8 mouse cellular contexts compared by ENCODE assay signal in the genomic region with DNA sequence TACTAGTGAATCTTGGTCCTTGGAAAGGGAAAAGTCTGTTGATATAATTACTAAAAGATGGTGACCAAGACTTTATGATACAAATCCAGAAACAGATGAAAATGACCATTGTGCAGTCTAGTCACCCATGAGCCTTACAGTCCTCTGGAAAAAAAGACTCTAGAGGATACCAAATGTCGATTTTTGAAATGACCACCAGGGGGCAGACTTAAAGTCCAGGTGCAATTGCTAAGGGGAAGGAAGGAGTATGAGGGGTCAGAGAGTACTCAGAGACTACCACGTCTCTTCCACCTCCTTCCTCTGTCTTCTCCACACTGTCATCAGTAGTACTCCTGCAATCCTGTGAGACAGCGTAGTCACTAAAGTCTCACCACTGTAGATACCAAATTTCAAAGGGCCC.
A peak's percentile ranks its signal among the peaks of the same experiment; 100 is the strongest.
DNase-seq lines count a peak whose midpoint lies in the region; ATAC-seq and TF ChIP-seq lines count a peak whose summit lies in the region.

No protein-coding gene starts in this region.

- ATAC-seq in heart, postnatal 0 days (ENCODE audit: insufficient read depth, low read depth): no peak

- no peaks in the 10 kb centered on the region for H3K9me3 ChIP-seq in heart, postnatal 0 days (replicated peaks; ENCODE audit: control insufficient read depth, low read length)
- H3K9me3 ChIP-seq in heart, embryonic 10.5 days: no peaks in the 10 kb centered on the region
- no peaks in the 10 kb centered on the region for H3K9me3 ChIP-seq in limb, embryonic 10.5 days (replicated peaks)

- TF ChIP-seq EP300 in heart, postnatal 0 days (IDR thresholded peaks at IDR 0.05; ENCODE audit: low read depth): no peak

- no peaks in the 10 kb centered on the region for H3K27me3 ChIP-seq in heart, postnatal 0 days (ENCODE audit: control insufficient read depth, insufficient read depth, low read length)
- H3K27me3 ChIP-seq in heart, embryonic 10.5 days (ENCODE audit: insufficient read depth, poor library complexity, severe bottlenecking): no peaks in the 10 kb centered on the region
- H3K27me3 ChIP-seq in thymus, adult 2 months (ENCODE audit: control insufficient read depth, insufficient read depth, low read length): no peaks in the 10 kb centered on the region
- 0 out of 2 replicates have a peak, but pooled peaks cover 5% of the 10 kb centered on the region for H3K27me3 ChIP-seq in limb, embryonic 10.5 days (ENCODE audit: low read depth, poor library complexity, severe bottlenecking)

- no peak overlapping the region for H3K4me3 ChIP-seq in heart, postnatal 0 days (ENCODE audit: low read depth, low read length)
- H3K4me3 ChIP-seq in heart, embryonic 10.5 days: no peak overlapping the region
- H3K4me3 ChIP-seq in thymus, adult 2 months (ENCODE audit: control insufficient read depth, insufficient read depth, low read length): no peak overlapping the region
- H3K4me3 ChIP-seq in limb, embryonic 10.5 days: no peak overlapping the region

- H3K4me2 ChIP-seq in heart, postnatal 0 days (ENCODE audit: low read depth, low read length): no peak overlapping the region

- DNase-seq in heart, postnatal 0 days (ENCODE audit: low spot score): no peak
- no peak for DNase-seq in heart, embryonic 10.5 days (ENCODE audit: low spot score)
- DNase-seq in thymus, adult 2 months: peak; percentile 14
- no peak for DNase-seq in thymus, adult 18-20 months
- DNase-seq in embryo, embryonic 11 days: peak; percentile 45
- DNase-seq in thymus, postnatal 14 days: peak; percentile 31
- no peak for DNase-seq in limb, embryonic 10.5 days (ENCODE audit: low spot score)
- no peak for DNase-seq in layer of hippocampus, adult 8-10 months (ENCODE audit: low spot score in 2 of 2)

- no peak for TF ChIP-seq POLR2A in thymus, adult 2 months (IDR thresholded peaks at IDR 0.05; ENCODE audit: control insufficient read depth, extremely low read depth, insufficient read depth, low read length, poor library complexity)

- H3K27ac ChIP-seq in heart, postnatal 0 days (ENCODE audit: low read depth): no peak overlapping the region
- H3K27ac ChIP-seq in heart, embryonic 10.5 days: no peak overlapping the region
- H3K27ac ChIP-seq in thymus, adult 2 months (ENCODE audit: control insufficient read depth, insufficient read depth, low read length): no peak overlapping the region
- no peak overlapping the region for H3K27ac ChIP-seq in limb, embryonic 10.5 days

- WGBS in heart, postnatal 0 days: 44% methylated on average over 3 of the region's 3 CpGs
- WGBS in heart, embryonic 10.5 days: 51% methylated on average over 3 of the region's 3 CpGs
- WGBS in thymus, adult 2 months: 37% methylated on average over 3 of the region's 3 CpGs
- 50% methylated on average over 3 of the region's 3 CpGs for WGBS in limb, embryonic 10.5 days

- no peak overlapping the region for H3K9ac ChIP-seq in heart, postnatal 0 days (replicated peaks; ENCODE audit: low read depth, low read length)

- TF ChIP-seq CTCF in heart, postnatal 0 days (IDR thresholded peaks at IDR 0.05; ENCODE audit: low read depth): peak; percentile 45
- TF ChIP-seq CTCF in thymus, adult 2 months (IDR thresholded peaks at IDR 0.05; ENCODE audit: borderline replicate concordance, control insufficient read depth, extremely low read depth, insufficient read depth, low read length, poor library complexity): no peak

- no peaks in the 10 kb centered on the region for H3K36me3 ChIP-seq in heart, postnatal 0 days (replicated peaks; ENCODE audit: control insufficient read depth, insufficient read depth, low read length)
- no peaks in the 10 kb centered on the region for H3K36me3 ChIP-seq in heart, embryonic 10.5 days
- H3K36me3 ChIP-seq in thymus, adult 2 months (ENCODE audit: control insufficient read depth, insufficient read depth, low read length): no peaks in the 10 kb centered on the region
- H3K36me3 ChIP-seq in limb, embryonic 10.5 days: no peaks in the 10 kb centered on the region

- no peaks in the 10 kb centered on the region for H3K4me1 ChIP-seq in heart, postnatal 0 days (ENCODE audit: control insufficient read depth, insufficient read depth)
- peaks cover 11% of the 10 kb centered on the region for H3K4me1 ChIP-seq in heart, embryonic 10.5 days
- no peaks in the 10 kb centered on the region for H3K4me1 ChIP-seq in thymus, adult 2 months (replicated peaks; ENCODE audit: control insufficient read depth, insufficient read depth, low read length)
- H3K4me1 ChIP-seq in limb, embryonic 10.5 days: peaks cover 5% of the 10 kb centered on the region; the same call in 1 of the 2 replicates

Comparison
In these comparisons a context has a peak if more than half of its experiments do, and no peak if none do; other contexts are left out.
1. DNase-seq: peak in thymus, adult 2 months (single experiment), embryo, embryonic 11 days (single experiment) and thymus, postnatal 14 days (single experiment); none in heart, postnatal 0 days (single experiment), heart, embryonic 10.5 days (single experiment), thymus, adult 18-20 months (0 of 2), limb, embryonic 10.5 days (single experiment) and layer of hippocampus, adult 8-10 months (0 of 2).